Mouse (Mus musculus) mesoderm, embryonic 11.5 days (tissue): Measurements from ENCODE around the gene Trmt61a.
A peak's percentile ranks its signal among the peaks of the same experiment; 100 is the strongest.

Experiments used
- DNase-seq: peaks from one replicate; pipeline ENCODE4 v3.0.0-alpha.2; 2012; ENCODE audit warnings: low read depth, low spot score

Trmt61a gene

DNA sequence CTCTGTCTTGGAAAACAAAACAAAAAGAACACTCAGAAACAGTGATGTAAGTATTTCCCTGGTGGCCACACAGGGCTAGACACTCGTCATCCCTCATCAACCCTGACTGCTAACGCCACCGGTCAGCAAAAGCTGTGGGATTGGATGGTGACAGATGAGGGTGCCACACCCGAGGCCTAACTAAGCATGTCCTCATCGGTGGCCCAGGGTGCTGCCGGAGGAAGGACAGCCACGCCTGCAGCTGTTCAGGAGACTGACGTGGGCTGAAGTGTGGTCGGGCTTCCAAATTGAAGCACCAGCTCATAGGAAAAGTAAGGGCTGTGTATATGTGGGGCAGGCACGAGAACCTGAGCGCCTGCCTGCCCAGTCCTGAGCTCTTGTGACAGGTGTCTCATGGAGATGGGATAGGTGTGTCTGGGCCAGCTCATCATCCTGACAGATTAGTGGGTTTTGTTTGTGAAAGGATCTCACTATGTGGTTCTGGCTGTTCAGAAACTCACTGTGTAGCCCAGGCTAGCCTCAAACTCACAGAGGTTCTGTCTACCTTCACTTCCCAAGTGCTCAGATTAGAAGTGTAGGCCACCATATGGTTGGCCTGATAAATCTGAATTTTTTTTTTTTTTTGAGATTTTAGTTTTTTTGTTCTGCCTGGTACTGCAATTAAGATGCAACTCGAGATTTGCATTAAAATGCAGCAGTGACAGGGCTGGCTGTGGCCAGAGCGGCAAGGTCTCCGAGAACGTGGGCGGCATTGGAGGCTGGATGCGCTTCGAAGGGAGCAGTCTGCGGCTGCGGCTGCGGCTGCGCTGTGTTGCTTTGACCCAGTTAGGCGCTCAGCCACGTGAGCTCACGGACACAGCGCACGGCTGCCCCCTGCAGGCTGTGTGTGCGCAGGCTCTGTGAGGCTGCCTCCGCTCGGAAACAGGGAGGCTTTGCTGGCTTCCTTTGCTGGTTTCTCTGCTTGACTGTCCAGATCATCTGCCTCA lies 54.2 kb downstream of the Trmt61a start:
- DNase-seq: peak; percentile 92

DNA sequence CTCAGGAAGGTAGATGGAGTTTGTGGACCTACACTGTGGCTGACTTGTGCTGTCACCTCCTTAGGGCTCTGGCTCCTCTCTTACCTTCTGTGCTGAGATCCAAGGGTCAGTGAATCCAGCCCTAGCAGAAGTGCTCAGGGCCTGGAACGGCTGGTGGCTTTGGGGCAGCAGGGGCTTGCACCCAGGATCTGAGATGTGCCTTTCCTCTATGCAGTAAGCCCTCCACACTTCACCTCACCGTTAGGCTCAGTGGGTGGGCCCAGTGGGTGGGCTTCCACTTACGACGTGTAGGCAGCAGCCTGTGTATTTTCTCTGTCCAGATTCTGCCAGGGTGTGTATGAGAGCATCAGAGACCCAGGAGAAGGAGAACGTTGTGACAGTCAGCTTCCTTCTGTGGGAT lies 55.0 kb downstream of the Trmt61a start:
- DNase-seq: no peak
